Mouse (Mus musculus) lung, embryonic 14.5 days (tissue): Measurements from ENCODE around the gene Dgki. TPM values are rescaled to one million over a fixed set of nuclear protein-coding genes. Genes with fewer than 3 reads are reported as not detected.

Source experiments
- ATAC-seq: fragments of 200-750 bp; cut with Nextera tagmentation; 2 replicates; pipeline ENCODE4 v1.8.0; 2017; ENCODE audit warnings: mild to moderate bottlenecking, moderate TSS enrichment, moderate library complexity; ENCODE audit not compliant: insufficient read depth
- DNase-seq: peaks from one replicate; pipeline ENCODE4 v3.0.0-alpha.2; 2015
- H3K27ac ChIP-seq: fragments of 300-500 bp; sonication (generic); 2 replicates; pipeline ENCODE4 v1.5.1; 2014; ENCODE audit warnings: low read depth, mild to moderate bottlenecking, moderate library complexity
- H3K27me3 ChIP-seq: fragments of 300-500 bp; sonication (generic); 2 replicates; pipeline ENCODE4 v1.6.1; 2014; ENCODE audit warnings: low read length, control low read depth; ENCODE audit not compliant: insufficient read depth
- H3K36me3 ChIP-seq: fragments of 300-500 bp; sonication (generic); 2 replicates; pipeline ENCODE4 v1.6.1; 2014; ENCODE audit warnings: control low read depth; ENCODE audit not compliant: insufficient read depth
- H3K4me1 ChIP-seq: fragments of 300-500 bp; sonication (generic); 2 replicates; pipeline ENCODE4 v1.6.1; 2014; ENCODE audit warnings: antibody characterized with exemption, control low read depth; ENCODE audit not compliant: insufficient read depth
- H3K4me2 ChIP-seq: fragments of 300-500 bp; sonication (generic); 2 replicates; pipeline ENCODE4 v1.6.1; 2014; ENCODE audit warnings: mild to moderate bottlenecking
- H3K4me3 ChIP-seq: fragments of 300-500 bp; sonication (generic); 2 replicates; pipeline ENCODE4 v1.5.1; 2014; ENCODE audit warnings: low read depth, low read length
- H3K9ac ChIP-seq: fragments of 300-500 bp; sonication (generic); 2 replicates; pipeline ENCODE4 v1.6.1; 2014
- H3K9me3 ChIP-seq: fragments of 300-500 bp; sonication (generic); 2 replicates; pipeline ENCODE4 v1.6.1; 2016; ENCODE audit warnings: low read depth, low read length, control low read depth
- CTCF ChIP-seq: IDR thresholded peaks from 2 replicates; pipeline ENCODE4 v1.5.1; 2016; ENCODE audit warnings: antibody characterized with exemption, low read depth
- WGBS: fragments of 180-500 bp; shearing (Covaris S2); extraction: QIAGEN DNeasy Blood & Tissue Kit; methylation state at CpG from one replicate; pipeline ENCODE4 v1.1.7; 2014; 5-methylcytosine and 5-hydroxymethylcytosine counted together
- polyA plus RNA-seq: library from polyadenylated mRNA; unstranded; fragments of >200 nt; fragmentation: Nextera tagmentation; extraction: Ambion mirVana; gene quantifications from 2 replicates; pipeline ENCODE4 v1.2.1, GENCODE M21; 2014

Gene Dgki
- polyA plus RNA-seq, 1 experiment from 2014 or later = 0.46 TPM

- TF ChIP-seq CTCF = no peak
- no peak for ATAC-seq
- Histone ChIP-seq H3K4me1 (no peaks in the 10 kb centered on the region), H3K27ac (no peak overlapping the region), H3K4me3 (no peak overlapping the region), H3K9ac (no peak overlapping the region), H3K9me3 (no peaks in the 10 kb centered on the region), H3K36me3 (no peaks in the 10 kb centered on the region), H3K4me2 (no peak overlapping the region), H3K27me3 (no peaks in the 10 kb centered on the region)
- WGBS = 87% methylated on average over 9 of the region's 9 CpGs
- DNase-seq = no peak
Observed at GRCm38 (mm10) chr6:37322088-37322487, 22.1 kb upstream of the Dgki start.

DNA sequence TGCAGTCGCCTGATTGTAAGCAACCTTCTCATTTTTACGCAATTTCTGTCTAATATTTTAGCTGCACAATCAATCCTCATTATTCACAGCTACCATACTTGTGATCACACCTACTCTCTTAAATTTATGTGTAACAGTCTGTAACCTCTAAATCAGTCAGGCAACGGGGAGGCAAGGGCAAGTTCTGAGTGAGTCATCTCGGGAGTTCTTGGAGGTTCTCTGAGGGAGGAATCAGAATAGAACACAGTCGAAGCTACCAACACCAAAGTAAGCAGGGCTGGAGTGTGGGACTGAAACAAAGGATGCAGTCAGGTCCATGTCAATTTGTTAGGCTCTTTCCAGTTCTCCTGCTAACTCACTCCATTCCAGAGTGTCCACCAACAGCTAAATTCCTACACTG, 17.9 kb upstream of the Dgki start:
- Histone ChIP-seq H3K4me3 (no peak overlapping the region), H3K4me1 (no peaks in the 10 kb centered on the region), H3K27me3 (no peaks in the 10 kb centered on the region), H3K27ac (no peak overlapping the region), H3K4me2 (no peak overlapping the region), H3K36me3 (no peaks in the 10 kb centered on the region), H3K9ac (no peak overlapping the region), H3K9me3 (no peaks in the 10 kb centered on the region)
- no peak for TF ChIP-seq CTCF
- WGBS = 67% methylated on average over 5 of the region's 5 CpGs
- no peak for DNase-seq
- ATAC-seq = no peak

- ATAC-seq (no peak), DNase-seq (no peak)
- no peak for TF ChIP-seq CTCF
- no peaks in the 10 kb centered on the region for H3K4me1 ChIP-seq
- no peaks in the 10 kb centered on the region for H3K27me3 ChIP-seq
- H3K36me3 ChIP-seq = no peaks in the 10 kb centered on the region
- H3K9me3 ChIP-seq = no peaks in the 10 kb centered on the region
- H3K4me2 ChIP-seq = no peak overlapping the region
- no peak overlapping the region for H3K9ac ChIP-seq
- no peak overlapping the region for H3K4me3 ChIP-seq
- no peak overlapping the region for H3K27ac ChIP-seq
Observed at GRCm38 (mm10) chr6:37315440-37315839, 15.5 kb upstream of the Dgki start.

DNA sequence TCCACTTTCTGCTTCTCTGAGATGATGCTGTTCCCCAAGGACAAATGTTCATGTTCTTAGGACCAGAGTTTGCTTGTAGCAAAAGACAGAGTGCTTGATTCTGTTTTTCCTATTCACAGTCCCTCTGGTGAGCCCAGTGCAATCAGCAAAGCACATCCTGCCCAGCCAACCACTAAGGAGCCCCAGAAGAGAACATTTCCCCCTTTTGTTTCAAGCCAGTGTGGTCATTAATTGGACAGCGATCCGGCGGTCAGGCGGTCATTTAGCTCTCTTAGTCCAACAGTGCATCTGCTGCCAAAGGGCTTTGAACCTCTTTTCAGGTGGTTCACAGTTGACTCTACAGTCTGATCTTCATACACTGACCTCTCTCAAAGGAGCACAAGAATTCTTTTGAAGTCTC, 10.6 kb upstream of the Dgki start:
- H3K27ac ChIP-seq = no peak overlapping the region
- ATAC-seq (no peak), DNase-seq (no peak)
- H3K4me3 ChIP-seq = no peak overlapping the region
- no peaks in the 10 kb centered on the region for H3K9me3 ChIP-seq
- H3K36me3 ChIP-seq = no peaks in the 10 kb centered on the region
- no peaks in the 10 kb centered on the region for H3K4me1 ChIP-seq
- WGBS = 85% methylated on average over 4 of the region's 4 CpGs
- TF ChIP-seq CTCF = no peak
- no peak overlapping the region for H3K9ac ChIP-seq
- H3K27me3 ChIP-seq = no peaks in the 10 kb centered on the region
- H3K4me2 ChIP-seq = no peak overlapping the region

- WGBS = 75% methylated on average over 1 of the region's 1 CpGs
Observed at GRCm38 (mm10) chr6:37306616-37307015, 6.6 kb upstream of the Dgki start.

GRCm38 (mm10) chr6:37300492-37300891, 508 bp upstream of the Dgki start:
- 0 out of 2 replicates have a peak, but pooled peaks cover 4% of the 10 kb centered on the region for H3K4me1 ChIP-seq
- WGBS = 15% methylated on average over 13 of the region's 13 CpGs
- no peak for ATAC-seq
- H3K4me3 ChIP-seq = no peak overlapping the region; the same call in 1 of the 2 replicates
- no peak for DNase-seq
- H3K9ac ChIP-seq = no peak overlapping the region
- H3K27ac ChIP-seq = no peak overlapping the region
- no peaks in the 10 kb centered on the region for H3K9me3 ChIP-seq
- H3K36me3 ChIP-seq = no peaks in the 10 kb centered on the region
- H3K4me2 ChIP-seq = peak overlapping the region; percentile 91; the same call in 1 of the 2 replicates
- peaks cover 53% of the 10 kb centered on the region for H3K27me3 ChIP-seq
- TF ChIP-seq CTCF = no peak

More at GRCm38 (mm10) chr6:37306616-37307015, 6.6 kb upstream of the Dgki start:
- H3K4me1 ChIP-seq = no peaks in the 10 kb centered on the region
- no peak for TF ChIP-seq CTCF
- no peak overlapping the region for H3K9ac ChIP-seq
- H3K9me3 ChIP-seq = no peaks in the 10 kb centered on the region
- H3K4me2 ChIP-seq = no peak overlapping the region
- no peak overlapping the region for H3K27ac ChIP-seq
- H3K4me3 ChIP-seq = no peak overlapping the region
- no peak for DNase-seq
- ATAC-seq = no peak
- peaks cover 6% of the 10 kb centered on the region for H3K27me3 ChIP-seq
- H3K36me3 ChIP-seq = no peaks in the 10 kb centered on the region

DNA sequence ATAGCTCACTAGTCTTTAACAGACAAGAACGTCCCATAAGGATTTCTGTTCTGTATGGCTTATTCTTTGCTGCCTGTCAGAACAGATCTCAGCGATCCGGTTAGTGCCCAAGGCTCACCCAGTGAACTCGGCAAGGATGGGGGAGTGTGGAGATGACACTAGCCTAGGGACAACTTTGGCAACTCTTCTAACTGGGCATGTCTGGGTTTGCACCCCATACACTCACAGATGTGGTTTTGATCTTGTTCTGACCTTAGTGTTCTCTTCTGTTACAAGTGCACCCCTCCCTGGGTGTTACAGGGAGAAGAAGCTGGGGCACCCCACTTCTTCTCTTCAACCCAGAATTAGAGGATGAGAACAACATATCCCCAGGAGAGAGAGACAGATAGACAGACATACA, 1.0 kb downstream of the Dgki start:
- Histone ChIP-seq H3K36me3 (no peaks in the 10 kb centered on the region), H3K27ac (no peak overlapping the region), H3K9ac (no peak overlapping the region), H3K4me1 (0 out of 2 replicates have a peak, but pooled peaks cover 4% of the 10 kb centered on the region), H3K4me3 (peak overlapping the region; percentile 56), H3K9me3 (no peaks in the 10 kb centered on the region), H3K4me2 (peak overlapping the region; percentile 91), H3K27me3 (peaks cover 53% of the 10 kb centered on the region)
- TF ChIP-seq CTCF = no peak
- ATAC-seq = no peak
- 31% methylated on average over 4 of the region's 4 CpGs for WGBS
- no peak for DNase-seq
